Mouse (Mus musculus) embryonic stem cell, embryonic (primary cell): ENCODE data around the gene Fam163a.

ENCODE experiments used
- CTCF ChIA-PET, 4 experiments: fragments of 300-600 bp in 2 of 4; fragments of 350-600 bp in 2 of 4; sonication (Branson Sonifier 250); formaldehyde crosslinking; loops; one replicate each; lab custom pipeline; 2022; ENCODE audit warnings: inconsistent platforms in 2 of 4; lab: Charles Lee
- POLR2A ChIA-PET, 4 experiments: fragments of 300-600 bp in 2 of 4; fragments of 350-600 bp in 2 of 4; sonication (Branson Sonifier 250); formaldehyde crosslinking; loops; one replicate each; lab custom pipeline; 2022; ENCODE audit warnings: antibody characterized with exemption in 4 of 4, inconsistent platforms in 1 of 4; lab: Charles Lee

The Fam163a gene

GRCm38 (mm10) chr1:156034661-156035060, 170.2 kb downstream of the Fam163a start:
- ChIA-PET POLR2A (interaction anchor here (0.6 to 3.4 kb wide), 44 partner anchors 9 to 858 kb away, joined by 3 to 41 read pairs (median 4); partner anchors contain the start of genes Cep350 (in 3 of the 4), Qsox1 (in 2 of the 4), Abl2 (in 1 of the 4) and Acbd6 (in 1 of the 4)), CTCF (interaction anchor here in 3 of 4 experiments (0.6 to 1.3 kb wide), 4 partner anchors 47 to 512 kb away, joined by 5 to 26 read pairs (median 7); no protein-coding TSS in a partner anchor)

DNA sequence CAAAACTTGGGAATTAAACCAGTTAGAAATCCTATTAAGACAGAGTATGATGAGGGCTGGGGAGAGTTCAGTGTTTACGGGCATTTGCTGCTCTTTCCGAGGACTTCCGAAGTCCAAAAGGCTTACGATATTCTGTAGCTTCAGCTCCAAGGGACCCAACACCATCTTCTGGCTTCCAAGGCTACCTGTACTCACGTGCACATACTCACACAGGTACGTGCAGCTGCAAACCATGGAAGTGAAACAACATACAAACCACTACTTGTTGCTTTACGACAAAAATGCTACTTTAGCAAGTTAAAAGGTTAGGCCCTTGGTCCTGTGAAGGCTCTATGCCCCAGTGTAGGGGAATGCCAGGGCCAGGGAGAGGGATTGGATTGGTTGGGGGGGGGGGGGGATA, 170.9 kb downstream of the Fam163a start:
- ChIA-PET CTCF (interaction anchor here in 1 of 4 experiments (0.6 kb wide), 1 partner anchor 313 kb away, joined by 6 read pairs; no protein-coding TSS in a partner anchor), POLR2A (interaction anchor here in 3 of 4 experiments (0.7 to 3.4 kb wide), 6 partner anchors 9 to 61 kb away, joined by 4 to 41 read pairs (median 8); partner anchors contain the start of gene Cep350 (in 1 of the 3))

DNA sequence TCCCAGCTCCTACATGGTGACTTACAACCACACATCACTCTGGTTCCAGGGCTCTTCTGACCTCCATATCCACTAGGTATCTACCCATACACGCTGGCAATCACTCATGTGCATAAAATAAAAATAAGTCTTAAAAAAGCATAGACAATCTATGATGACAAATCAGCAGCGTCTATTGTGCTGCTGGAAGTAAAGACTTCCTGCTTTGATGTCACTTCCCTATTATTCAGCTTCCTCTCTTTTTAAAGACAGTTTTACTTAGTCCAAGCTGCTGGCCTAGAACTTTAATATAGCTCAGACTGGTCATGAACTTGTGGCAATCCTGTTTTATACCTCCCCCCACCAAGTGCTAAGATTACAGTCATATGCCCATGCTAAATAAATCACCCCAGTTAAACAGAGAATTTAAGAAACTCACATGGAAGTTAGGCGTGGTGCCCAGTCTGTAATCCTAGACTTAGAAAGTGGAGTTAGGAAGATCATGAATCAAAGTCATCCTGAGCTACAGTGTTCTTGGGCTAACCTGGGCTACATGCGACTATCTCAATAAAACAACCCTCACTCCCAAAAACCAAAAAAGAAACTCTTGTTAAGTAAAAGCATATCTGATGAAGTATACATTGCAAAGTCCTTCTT, 176.4 kb downstream of the Fam163a start:
- CTCF ChIA-PET = interaction anchor here in 1 of 4 experiments (0.8 kb wide), 1 partner anchor 275 kb away, joined by 3 read pairs; the partner anchor contains the start of gene Tdrd5

GRCm38 (mm10) chr1:156027849-156028248, 177.0 kb downstream of the Fam163a start:
- ChIA-PET POLR2A (interaction anchor here in 2 of 4 experiments (0.8 to 1.0 kb wide), 4 partner anchors 8 to 55 kb away, joined by 3 to 4 read pairs (median 4); partner anchors contain the start of genes Cep350 (in 1 of the 2) and Tor1aip1 (in 1 of the 2)), CTCF (no interaction called here)

More for the DNA sequence above, 176.4 kb downstream of the Fam163a start:
- POLR2A ChIA-PET = interaction anchor here in 2 of 4 experiments (0.8 to 1.0 kb wide), 4 partner anchors 8 to 55 kb away, joined by 3 to 4 read pairs (median 4); partner anchors contain the start of genes Cep350 (in 1 of the 2) and Tor1aip1 (in 1 of the 2)
